Mouse (Mus musculus): ENCODE data around the gene Map4k1.

Map4k1 gene

GRCm38 (mm10) chr7:28981651-28982273 is at the start of gene Map4k1, which contains the start of gene Eif3k:
Gene Map4k1, plus strand, starts transcription at chr7:28982050.
Gene Eif3k, minus strand, starts transcription at chr7:28981864.
- peak; percentile 100 for DNase-seq (ENCODE audit: low read depth, low spot score)

DNA sequence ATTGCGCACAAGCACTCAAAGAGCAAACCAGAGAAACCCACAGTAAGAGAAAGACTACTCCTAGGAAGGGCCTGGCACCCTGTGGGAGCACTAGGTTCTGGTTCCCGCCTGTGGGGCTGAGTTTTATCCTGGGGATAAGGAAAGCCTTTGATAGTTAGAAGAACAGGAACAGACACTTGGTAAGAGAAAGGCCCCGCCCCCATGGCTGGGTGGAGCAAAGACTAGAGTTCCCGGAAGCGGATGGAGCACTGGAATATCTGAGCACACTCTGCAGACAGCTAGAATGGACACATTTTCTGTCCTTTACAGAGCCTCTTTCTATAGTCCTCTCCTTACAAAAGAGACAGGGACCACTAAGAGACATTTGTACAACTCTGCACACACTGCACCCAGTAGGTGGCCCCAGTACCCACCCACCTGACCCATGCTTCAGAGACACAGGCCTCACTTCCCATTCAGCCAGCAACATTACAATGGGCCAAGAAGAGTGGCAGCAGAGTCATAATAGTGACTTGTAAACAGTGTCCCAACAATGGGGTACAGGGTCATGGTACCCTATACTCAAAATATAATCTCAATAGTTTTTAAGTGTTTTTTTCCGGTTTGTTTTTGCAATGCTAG is 49.3 kb upstream of the Map4k1 start:
- DNase-seq (ENCODE audit: low read depth, low spot score) = no peak

DNA sequence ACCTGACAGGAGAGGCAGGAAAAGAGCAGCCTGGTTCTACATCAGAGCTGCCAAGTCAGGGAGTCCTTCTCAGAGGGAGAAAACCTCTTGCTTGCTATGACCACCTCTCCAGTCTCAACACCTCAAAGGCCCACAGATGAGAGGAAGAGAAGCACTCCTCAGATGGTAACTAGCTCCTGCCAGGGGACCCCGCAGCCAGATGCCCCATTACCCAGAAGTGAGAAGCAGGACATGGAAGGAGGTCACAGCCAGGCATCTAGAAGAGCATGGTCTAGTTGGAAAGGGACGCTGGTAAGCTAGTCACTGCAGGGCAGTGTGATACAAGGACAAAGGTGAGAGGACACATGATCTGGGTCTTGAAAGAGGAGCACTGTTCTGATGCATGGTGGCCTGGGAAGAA is 48.0 kb upstream of the Map4k1 start:
- no peak for DNase-seq (ENCODE audit: low read depth, low spot score)

- no peak for DNase-seq (ENCODE audit: low read depth, low spot score)
Measured at GRCm38 (mm10) chr7:28936787-28937186, 45.1 kb upstream of the Map4k1 start.

DNA sequence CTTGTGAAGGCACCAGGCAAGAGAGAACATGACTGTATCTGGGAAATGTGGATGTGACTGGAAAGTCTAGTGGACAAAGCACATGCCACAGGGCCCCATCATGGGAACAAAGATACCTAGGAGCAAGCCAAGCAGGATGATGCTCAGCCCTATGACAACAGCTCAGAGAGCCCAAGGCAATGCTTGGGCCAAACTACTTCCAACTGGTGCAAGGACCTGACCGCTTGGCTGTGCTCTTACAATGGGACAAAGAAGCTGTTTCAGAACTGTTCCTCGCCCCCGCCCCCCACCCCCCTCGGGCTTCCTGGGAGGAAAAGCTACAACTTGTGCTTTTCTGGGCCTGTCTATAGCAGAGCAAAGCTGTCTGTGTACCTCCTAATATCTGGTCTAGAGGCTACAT is 43.2 kb upstream of the Map4k1 start:
- DNase-seq (ENCODE audit: low read depth, low spot score) = no peak

- DNase-seq (ENCODE audit: low read depth, low spot score) = no peak
Measured at GRCm38 (mm10) chr7:28939418-28940183, 42.2 kb upstream of the Map4k1 start.

DNA sequence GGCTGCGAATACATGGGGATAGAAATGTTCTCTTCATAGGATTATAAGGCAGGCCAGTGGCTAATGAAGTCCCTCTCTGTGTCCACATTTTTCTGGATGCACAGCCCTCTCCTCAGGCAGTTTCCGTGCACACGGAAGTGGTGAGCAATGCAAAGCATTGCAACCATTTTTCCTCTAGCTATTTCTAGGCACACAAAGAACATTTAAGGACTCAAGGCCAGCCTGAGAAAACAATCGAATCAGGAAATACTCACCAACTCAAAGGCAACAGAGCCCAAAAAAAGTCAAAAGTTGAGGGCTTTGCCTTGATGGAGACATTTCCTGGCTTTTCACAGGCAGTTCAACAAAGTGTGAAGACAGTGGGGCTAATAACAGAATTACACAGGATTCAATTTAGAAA is 40.7 kb upstream of the Map4k1 start:
- DNase-seq (ENCODE audit: low read depth, low spot score) = no peak

DNA sequence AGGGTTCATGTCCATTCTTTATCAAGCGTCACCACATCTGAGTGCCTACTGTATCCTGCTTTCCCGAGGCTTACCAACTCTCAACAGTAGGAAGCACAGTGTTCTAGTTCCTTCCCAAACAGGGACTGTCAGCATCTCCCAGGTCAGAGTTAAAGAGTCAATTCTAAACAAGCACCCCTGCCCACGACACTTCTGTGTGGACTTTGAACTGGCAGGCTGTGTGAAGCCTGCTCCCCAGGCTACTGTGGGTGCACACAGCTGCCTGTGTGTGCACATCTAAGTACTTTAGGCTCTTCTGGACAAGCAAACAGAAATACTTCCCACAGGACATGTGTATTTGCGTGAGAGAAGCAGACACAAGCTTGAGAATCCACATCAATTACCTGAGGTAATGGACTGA is 40.3 kb upstream of the Map4k1 start:
- DNase-seq (ENCODE audit: low read depth, low spot score) = no peak

- no peak for DNase-seq (ENCODE audit: low read depth, low spot score)
Measured at GRCm38 (mm10) chr7:28943451-28944180, 38.2 kb upstream of the Map4k1 start.

GRCm38 (mm10) chr7:28944756-28945415 is 37.0 kb upstream of the Map4k1 start:
- DNase-seq (ENCODE audit: low read depth, low spot score) = no peak

- peak; percentile 55 for DNase-seq (ENCODE audit: low read depth, low spot score)
Measured at GRCm38 (mm10) chr7:28945416-28946270, 36.2 kb upstream of the Map4k1 start.

- peak; percentile 46 for DNase-seq (ENCODE audit: low read depth, low spot score)
Measured at GRCm38 (mm10) chr7:28946271-28946610, 35.6 kb upstream of the Map4k1 start.

DNA sequence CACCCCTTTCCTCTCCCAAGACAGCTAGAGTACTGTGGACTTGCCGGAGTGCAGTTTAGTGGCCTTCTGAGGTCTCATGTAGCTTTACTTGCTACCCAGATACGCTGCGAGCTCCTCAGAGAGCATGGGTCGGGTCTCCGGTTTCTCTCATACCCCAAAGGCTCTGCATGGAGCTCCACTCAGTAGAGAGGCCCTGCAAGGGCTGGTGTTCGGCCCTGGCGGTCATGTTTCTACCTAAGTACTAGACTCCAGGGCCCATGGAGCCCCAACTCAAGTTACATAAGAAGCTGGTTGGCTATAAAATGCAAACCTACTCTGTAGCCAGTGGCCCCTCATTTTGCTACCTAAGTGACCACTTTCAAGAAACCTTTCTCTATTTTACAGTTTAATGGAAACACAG is 33.1 kb upstream of the Map4k1 start:
- no peak for DNase-seq (ENCODE audit: low read depth, low spot score)

- no peak for DNase-seq (ENCODE audit: low read depth, low spot score)
Measured at GRCm38 (mm10) chr7:28949298-28949697, 32.6 kb upstream of the Map4k1 start.

- DNase-seq (ENCODE audit: low read depth, low spot score) = no peak
Measured at GRCm38 (mm10) chr7:28950346-28951037, 31.4 kb upstream of the Map4k1 start.

DNA sequence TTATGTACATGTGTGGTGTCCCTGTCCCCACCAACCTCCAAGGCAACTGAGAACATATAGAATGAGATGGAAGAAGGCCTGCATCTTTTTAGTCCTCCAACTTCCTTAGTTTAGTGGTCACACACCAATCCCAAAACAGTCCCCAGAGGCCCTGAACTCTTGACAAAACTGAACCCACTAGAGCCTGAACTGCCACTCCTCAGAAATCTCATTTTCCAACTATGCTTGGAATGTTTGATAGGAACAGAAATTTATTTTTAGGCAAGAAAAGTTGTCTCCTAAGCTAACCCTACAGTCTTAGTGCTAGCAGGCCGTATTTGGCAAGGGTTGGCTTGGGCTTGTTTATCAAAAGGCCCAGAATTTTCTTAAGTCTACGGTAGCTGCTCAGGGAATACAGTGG is 30.1 kb upstream of the Map4k1 start:
- no peak for DNase-seq (ENCODE audit: low read depth, low spot score)

- no peak for DNase-seq (ENCODE audit: low read depth, low spot score)
Measured at GRCm38 (mm10) chr7:28952786-28953185, 29.1 kb upstream of the Map4k1 start.

GRCm38 (mm10) chr7:28953476-28954376 is 28.1 kb upstream of the Map4k1 start:
- DNase-seq (ENCODE audit: low read depth, low spot score) = peak; percentile 66

DNA sequence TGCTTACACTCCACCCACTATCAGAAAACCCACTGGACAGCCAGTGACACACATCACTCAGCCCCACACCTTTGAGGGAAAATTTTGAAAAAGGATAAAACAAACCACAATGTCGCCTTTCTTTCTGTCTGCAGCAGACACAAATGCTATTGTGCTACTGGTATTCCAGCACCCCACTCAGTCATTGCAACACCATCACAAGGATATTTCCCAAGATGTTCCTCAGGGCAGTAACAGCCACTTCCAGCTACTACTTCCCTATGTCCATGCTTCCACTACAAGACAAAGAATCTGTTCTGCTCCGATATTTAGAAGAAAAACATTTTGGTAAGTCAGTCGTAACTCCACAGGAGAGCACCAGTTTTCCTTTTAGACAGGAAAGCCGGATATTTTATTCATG is 27.1 kb upstream of the Map4k1 start:
- no peak for DNase-seq (ENCODE audit: low read depth, low spot score)

Measured in forelimb bud, embryonic 11.5 days (tissue).